Mouse (Mus musculus) heart, embryonic 13.5 days (tissue): ENCODE data around the gene Usp9x. TPM values are rescaled to one million over a fixed set of nuclear protein-coding genes. Genes with fewer than 3 reads are reported as not detected.

Source experiments
- ATAC-seq: fragments of 200-750 bp; cut with Nextera tagmentation; 2 replicates; pipeline ENCODE4 v1.8.0; 2017; ENCODE audit warnings: moderate TSS enrichment; ENCODE audit not compliant: insufficient number of reproducible peaks, low FRiP score, low TSS enrichment; ENCODE audit errors: extremely low read depth
- H3K27ac ChIP-seq: fragments of 300-500 bp; sonication (generic); replicated peaks from 2 replicates; pipeline ENCODE4 v1.5.1; 2015; ENCODE audit warnings: moderate library complexity, mild to moderate bottlenecking, inconsistent platforms
- H3K27me3 ChIP-seq: fragments of 300-500 bp; sonication (generic); replicated peaks from 2 replicates; pipeline ENCODE4 v1.6.1; 2015; ENCODE audit warnings: mild to moderate bottlenecking, inconsistent platforms
- H3K36me3 ChIP-seq: fragments of 300-500 bp; sonication (generic); 2 replicates; pipeline ENCODE4 v1.6.1; 2015; ENCODE audit warnings: mild to moderate bottlenecking, inconsistent platforms
- H3K4me1 ChIP-seq: fragments of 300-500 bp; sonication (generic); 2 replicates; pipeline ENCODE4 v1.6.1; 2015; ENCODE audit warnings: inconsistent platforms
- H3K4me2 ChIP-seq: fragments of 300-500 bp; sonication (generic); 2 replicates; pipeline ENCODE4 v1.6.1; 2015; ENCODE audit warnings: inconsistent platforms, mild to moderate bottlenecking, moderate library complexity
- H3K4me3 ChIP-seq: fragments of 300-500 bp; sonication (generic); 2 replicates; pipeline ENCODE4 v1.5.1; 2015; ENCODE audit warnings: moderate library complexity, mild to moderate bottlenecking, inconsistent platforms
- H3K9ac ChIP-seq: fragments of 300-500 bp; sonication (generic); 2 replicates; pipeline ENCODE4 v1.6.1; 2015; ENCODE audit warnings: inconsistent platforms, mild to moderate bottlenecking, moderate library complexity
- H3K9me3 ChIP-seq: fragments of 300-500 bp; sonication (generic); 2 replicates; pipeline ENCODE4 v1.6.1; 2016; ENCODE audit warnings: inconsistent platforms
- WGBS: fragments of 180-500 bp; shearing (Covaris S2); methylation state at CpG from one replicate; pipeline ENCODE4 v1.1.7; 2015; ENCODE audit warnings: mixed read lengths; 5-methylcytosine and 5-hydroxymethylcytosine counted together
- polyA plus RNA-seq: library from polyadenylated mRNA; unstranded; fragments of >200 nt; fragmentation: Nextera tagmentation; extraction: Ambion mirVana; gene quantifications from 2 replicates; pipeline ENCODE4 v1.2.1, GENCODE M21; 2015

Gene Usp9x
- polyA plus RNA-seq: 17.8 and 18.6 TPM in 2 replicates

- H3K27ac ChIP-seq: peak within 1 kb of the TSS; percentile 96
- no peaks in the 10 kb centered on the region for H3K36me3 ChIP-seq
- no peaks in the 10 kb centered on the region for H3K4me1 ChIP-seq
- H3K9me3 ChIP-seq: no peaks in the 10 kb centered on the region
- peak within 1 kb of the TSS; percentile 70 for H3K4me2 ChIP-seq
- H3K9ac ChIP-seq: peak within 1 kb of the TSS; percentile 95
- peaks cover 22% of the 10 kb centered on the region for H3K27me3 ChIP-seq
- ATAC-seq: peak; percentile 85
- H3K4me3 ChIP-seq: peak within 1 kb of the TSS; percentile 78
- WGBS: 21% methylated on average over 21 of the region's 36 CpGs
Measured at GRCm38 (mm10) chrX:13071241-13071775, at the start of gene Usp9x. Gene Usp9x (plus strand): TSS chrX:13071498.

- 0 out of 2 replicates have a peak, but pooled peaks cover 7% of the 10 kb centered on the region for H3K27me3 ChIP-seq
- H3K36me3 ChIP-seq: no peaks in the 10 kb centered on the region
- no peak for ATAC-seq
- 77% methylated on average over 5 of the region's 5 CpGs for WGBS
- H3K4me3 ChIP-seq: no peak overlapping the region
- H3K27ac ChIP-seq: no peak overlapping the region
- no peaks in the 10 kb centered on the region for H3K4me1 ChIP-seq
- no peaks in the 10 kb centered on the region for H3K9me3 ChIP-seq
- H3K4me2 ChIP-seq: no peak overlapping the region
- H3K9ac ChIP-seq: no peak overlapping the region
Measured at GRCm38 (mm10) chrX:13022547-13023310, 48.6 kb upstream of the Usp9x start.

GRCm38 (mm10) chrX:13024539-13025202, 46.6 kb upstream of the Usp9x start:
- Histone ChIP-seq H3K4me3 (no peak overlapping the region), H3K4me1 (no peaks in the 10 kb centered on the region), H3K9ac (no peak overlapping the region), H3K4me2 (no peak overlapping the region), H3K27me3 (0 out of 2 replicates have a peak, but pooled peaks cover 7% of the 10 kb centered on the region), H3K9me3 (no peaks in the 10 kb centered on the region), H3K36me3 (no peaks in the 10 kb centered on the region), H3K27ac (no peak overlapping the region)
- 62% methylated on average over 1 of the region's 1 CpGs for WGBS
- ATAC-seq: no peak

- no peak overlapping the region for H3K27ac ChIP-seq
- H3K4me1 ChIP-seq: no peaks in the 10 kb centered on the region
- H3K9me3 ChIP-seq: no peaks in the 10 kb centered on the region
- 0 out of 2 replicates have a peak, but pooled peaks cover 7% of the 10 kb centered on the region for H3K27me3 ChIP-seq
- H3K4me3 ChIP-seq: no peak overlapping the region
- H3K36me3 ChIP-seq: no peaks in the 10 kb centered on the region
- H3K9ac ChIP-seq: no peak overlapping the region
- no peak overlapping the region for H3K4me2 ChIP-seq
- WGBS: 73% methylated on average over 8 of the region's 8 CpGs
- no peak for ATAC-seq
Measured at GRCm38 (mm10) chrX:13025286-13025685, 46.0 kb upstream of the Usp9x start.

GRCm38 (mm10) chrX:13028156-13028555, 43.1 kb upstream of the Usp9x start:
- 78% methylated on average over 4 of the region's 4 CpGs for WGBS

GRCm38 (mm10) chrX:13029996-13030395, 41.3 kb upstream of the Usp9x start:
- no peaks in the 10 kb centered on the region for H3K36me3 ChIP-seq
- H3K4me2 ChIP-seq: no peak overlapping the region
- 84% methylated on average over 6 of the region's 6 CpGs for WGBS
- no peak overlapping the region for H3K9ac ChIP-seq
- H3K27me3 ChIP-seq: peaks cover 7% of the 10 kb centered on the region; the same call in 1 of the 2 replicates
- H3K4me1 ChIP-seq: no peaks in the 10 kb centered on the region
- no peak overlapping the region for H3K4me3 ChIP-seq
- ATAC-seq: no peak
- H3K27ac ChIP-seq: no peak overlapping the region
- H3K9me3 ChIP-seq: no peaks in the 10 kb centered on the region

More at GRCm38 (mm10) chrX:13028156-13028555, 43.1 kb upstream of the Usp9x start:
- Histone ChIP-seq H3K27ac (no peak overlapping the region), H3K36me3 (no peaks in the 10 kb centered on the region), H3K9ac (no peak overlapping the region), H3K27me3 (0 out of 2 replicates have a peak, but pooled peaks cover 7% of the 10 kb centered on the region), H3K4me3 (no peak overlapping the region), H3K9me3 (no peaks in the 10 kb centered on the region), H3K4me2 (no peak overlapping the region), H3K4me1 (no peaks in the 10 kb centered on the region)
- no peak for ATAC-seq

- no peaks in the 10 kb centered on the region for H3K36me3 ChIP-seq
- WGBS: 79% methylated on average over 4 of the region's 4 CpGs
- peaks cover 24% of the 10 kb centered on the region for H3K27me3 ChIP-seq
- no peak overlapping the region for H3K27ac ChIP-seq
- ATAC-seq: no peak
- H3K4me1 ChIP-seq: no peaks in the 10 kb centered on the region
- no peak overlapping the region for H3K4me3 ChIP-seq
- no peak overlapping the region for H3K4me2 ChIP-seq
- H3K9ac ChIP-seq: no peak overlapping the region
- no peaks in the 10 kb centered on the region for H3K9me3 ChIP-seq
Measured at GRCm38 (mm10) chrX:13037085-13037484, 34.2 kb upstream of the Usp9x start.

- no peak overlapping the region for H3K9ac ChIP-seq
Measured at GRCm38 (mm10) chrX:13039211-13039610, 32.1 kb upstream of the Usp9x start.

GRCm38 (mm10) chrX:13040391-13040790, 30.9 kb upstream of the Usp9x start:
- Histone ChIP-seq H3K9ac (no peak overlapping the region), H3K9me3 (no peaks in the 10 kb centered on the region), H3K36me3 (no peaks in the 10 kb centered on the region), H3K27me3 (peaks cover 30% of the 10 kb centered on the region), H3K4me1 (no peaks in the 10 kb centered on the region), H3K4me3 (no peak overlapping the region), H3K27ac (no peak overlapping the region), H3K4me2 (no peak overlapping the region)
- ATAC-seq: no peak
- WGBS: 50% methylated on average over 1 of the region's 1 CpGs

More at GRCm38 (mm10) chrX:13039211-13039610, 32.1 kb upstream of the Usp9x start:
- Histone ChIP-seq H3K4me1 (no peaks in the 10 kb centered on the region), H3K27ac (0 out of 2 replicates have a peak overlapping the region, but pooled peaks have one; percentile 12), H3K4me3 (no peak overlapping the region), H3K36me3 (no peaks in the 10 kb centered on the region), H3K4me2 (no peak overlapping the region), H3K9me3 (no peaks in the 10 kb centered on the region), H3K27me3 (peaks cover 30% of the 10 kb centered on the region)
- 45% methylated on average over 3 of the region's 3 CpGs for WGBS
- no peak for ATAC-seq

- WGBS: 4% methylated on average over 32 of the region's 35 CpGs
- Histone ChIP-seq H3K4me2 (peak overlapping the region; percentile 69), H3K27ac (peak overlapping the region; percentile 94), H3K4me3 (peak overlapping the region; percentile 54), H3K4me1 (no peaks in the 10 kb centered on the region), H3K27me3 (peaks cover 30% of the 10 kb centered on the region), H3K9me3 (no peaks in the 10 kb centered on the region), H3K36me3 (no peaks in the 10 kb centered on the region), H3K9ac (peak overlapping the region; percentile 81)
- peak; percentile 96 for ATAC-seq
Measured at GRCm38 (mm10) chrX:13041630-13042129, 29.6 kb upstream of the Usp9x start.

GRCm38 (mm10) chrX:13043780-13044179, 27.5 kb upstream of the Usp9x start:
- ATAC-seq: no peak
- Histone ChIP-seq H3K27ac (no peak overlapping the region), H3K36me3 (no peaks in the 10 kb centered on the region), H3K9ac (no peak overlapping the region), H3K4me3 (no peak overlapping the region), H3K9me3 (no peaks in the 10 kb centered on the region), H3K27me3 (peaks cover 37% of the 10 kb centered on the region), H3K4me2 (no peak overlapping the region), H3K4me1 (no peaks in the 10 kb centered on the region)
- WGBS: 72% methylated on average over 2 of the region's 2 CpGs
